Mouse (Mus musculus): ENCODE data around the gene Gm11214. TPM values are rescaled to one million over a fixed set of nuclear protein-coding genes. Genes with fewer than 3 reads are reported as not detected.

Gm11214 gene
- polyA plus RNA-seq, 1 experiment: not detected

DNA sequence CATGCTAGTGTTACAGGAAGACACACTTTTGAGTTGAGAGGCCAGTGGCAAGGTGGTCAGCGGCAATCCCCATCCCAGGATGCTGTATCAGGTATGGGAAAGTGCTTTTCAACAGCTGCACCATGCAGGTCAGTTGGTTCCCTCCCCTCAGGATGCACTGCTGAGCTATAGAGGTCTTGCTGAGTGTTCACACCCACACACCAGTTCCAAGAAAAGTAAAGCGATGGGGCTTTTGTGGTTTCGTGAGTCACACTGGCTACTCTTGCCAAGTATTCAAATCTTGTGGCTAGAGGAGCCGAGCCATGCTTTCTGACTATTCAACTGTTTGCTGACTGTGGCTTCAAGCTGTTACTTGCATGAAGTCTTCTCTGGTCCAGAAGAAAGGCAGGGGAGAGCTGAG is 5.1 kb upstream of the Gm11214 start:
- no peak overlapping the region for H3K4me3 ChIP-seq (ENCODE audit: insufficient read depth, low read length)
- H3K27ac ChIP-seq (ENCODE audit: insufficient read depth, low read length): peak overlapping the region; percentile 64
- TF ChIP-seq POLR2A (IDR thresholded peaks at IDR 0.05; ENCODE audit: low read depth, low read length): 0 out of 2 replicates have a peak, but pooled peaks have one; percentile 15
- no peak for TF ChIP-seq CTCF (IDR thresholded peaks at IDR 0.05; ENCODE audit: borderline replicate concordance, insufficient read depth, low read length)
- H3K4me1 ChIP-seq (ENCODE audit: control insufficient read depth, insufficient read depth, low read length): peaks cover 9% of the 10 kb centered on the region

DNA sequence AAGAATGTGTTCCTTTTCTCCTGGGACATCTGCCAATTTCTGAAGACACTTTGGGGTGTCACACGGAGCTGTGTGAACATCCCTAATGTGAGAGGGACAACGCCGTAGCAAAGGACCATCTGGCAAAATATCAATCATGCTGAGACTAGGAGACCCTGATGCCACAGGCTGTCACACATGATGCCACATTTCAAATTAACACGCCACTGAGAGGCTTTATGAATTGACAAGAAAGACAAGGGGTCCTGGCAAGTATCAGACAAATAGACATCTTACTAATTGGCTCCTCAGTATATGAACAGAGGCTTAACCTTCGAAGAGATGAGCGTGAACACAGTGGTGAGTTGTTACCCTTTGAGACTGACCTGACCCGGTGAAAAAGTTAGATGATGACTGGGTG is 2.6 kb upstream of the Gm11214 start:
- TF ChIP-seq POLR2A (IDR thresholded peaks at IDR 0.05; ENCODE audit: low read depth, low read length): no peak
- TF ChIP-seq CTCF (IDR thresholded peaks at IDR 0.05; ENCODE audit: borderline replicate concordance, insufficient read depth, low read length): no peak

DNA sequence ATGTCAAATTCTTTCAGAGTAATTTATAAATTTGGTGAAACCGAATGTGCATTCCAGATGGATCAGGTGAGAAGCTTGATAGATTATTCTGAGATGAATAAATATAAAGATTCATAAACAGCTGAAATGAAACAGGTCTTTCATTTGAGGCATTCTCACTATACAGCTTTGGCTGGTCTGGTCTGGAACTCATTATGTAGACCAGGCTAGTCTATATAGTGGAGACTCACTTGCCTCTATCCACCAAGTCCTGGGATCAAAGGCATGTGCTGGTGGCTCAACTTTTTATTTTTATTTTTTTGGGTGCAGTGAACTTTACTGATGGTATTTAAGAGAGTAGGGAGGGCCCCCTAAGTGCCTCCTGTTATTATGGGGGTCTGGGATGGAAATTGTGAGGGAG is 1.3 kb downstream of the Gm11214 start:
- Histone ChIP-seq H3K4me1 (ENCODE audit: control insufficient read depth, insufficient read depth, low read length) (no peaks in the 10 kb centered on the region), H3K4me3 (ENCODE audit: insufficient read depth, low read length) (no peak overlapping the region), H3K27ac (ENCODE audit: insufficient read depth, low read length) (no peak overlapping the region)
- no peak for TF ChIP-seq POLR2A (IDR thresholded peaks at IDR 0.05; ENCODE audit: low read depth, low read length)
- TF ChIP-seq CTCF (IDR thresholded peaks at IDR 0.05; ENCODE audit: borderline replicate concordance, insufficient read depth, low read length): no peak

More for the DNA sequence above, 2.6 kb upstream of the Gm11214 start:
- Histone ChIP-seq H3K27ac (ENCODE audit: insufficient read depth, low read length) (no peak overlapping the region), H3K4me3 (ENCODE audit: insufficient read depth, low read length) (no peak overlapping the region), H3K4me1 (ENCODE audit: control insufficient read depth, insufficient read depth, low read length) (peaks cover 9% of the 10 kb centered on the region)

DNA sequence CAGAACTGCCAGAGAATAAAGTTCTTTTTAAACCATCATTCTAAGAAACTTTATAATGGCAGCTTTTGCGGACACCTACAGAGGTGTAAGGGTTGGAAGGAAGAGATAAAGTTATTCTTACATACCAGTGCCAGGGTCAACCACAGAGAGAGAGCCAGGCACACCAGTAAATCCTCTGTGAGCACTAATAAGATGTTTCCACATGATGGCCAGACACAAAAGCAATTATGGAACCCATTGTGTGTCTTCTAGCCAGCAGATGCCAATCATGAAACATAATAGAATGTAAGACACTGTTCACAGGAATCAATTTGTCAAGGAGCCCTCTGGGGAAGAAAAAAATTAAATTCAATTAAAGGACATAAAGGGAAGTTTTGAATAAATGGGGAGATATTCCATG is 1.8 kb downstream of the Gm11214 start:
- TF ChIP-seq POLR2A (IDR thresholded peaks at IDR 0.05; ENCODE audit: low read depth, low read length): no peak
- TF ChIP-seq CTCF (IDR thresholded peaks at IDR 0.05; ENCODE audit: borderline replicate concordance, insufficient read depth, low read length): no peak
- Histone ChIP-seq H3K27ac (ENCODE audit: insufficient read depth, low read length) (no peak overlapping the region), H3K4me1 (ENCODE audit: control insufficient read depth, insufficient read depth, low read length) (no peaks in the 10 kb centered on the region), H3K4me3 (ENCODE audit: insufficient read depth, low read length) (no peak overlapping the region)

DNA sequence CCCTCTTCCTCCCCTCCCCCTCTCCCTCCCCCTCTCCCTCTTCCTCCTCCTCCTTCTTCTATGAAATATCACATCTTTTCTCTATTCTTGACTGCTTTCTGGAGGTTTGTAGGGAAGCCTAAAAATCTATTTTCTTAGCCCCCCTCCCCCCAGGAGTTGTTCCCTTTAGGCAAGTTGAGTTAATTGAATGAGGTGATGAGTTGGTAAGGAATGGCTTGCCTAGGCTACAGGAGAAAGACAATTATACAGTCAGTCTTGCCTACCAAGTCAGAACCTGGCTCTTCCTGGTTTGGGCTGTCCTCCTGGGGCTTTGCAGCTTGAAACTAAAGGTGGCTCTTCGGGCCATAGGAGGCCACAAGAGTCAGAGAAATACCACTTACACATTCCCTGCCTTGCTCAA is 3.4 kb downstream of the Gm11214 start:
- H3K4me1 ChIP-seq (ENCODE audit: control insufficient read depth, insufficient read depth, low read length): no peaks in the 10 kb centered on the region
- no peak overlapping the region for H3K27ac ChIP-seq (ENCODE audit: insufficient read depth, low read length)
- H3K4me3 ChIP-seq (ENCODE audit: insufficient read depth, low read length): no peak overlapping the region
- TF ChIP-seq POLR2A (IDR thresholded peaks at IDR 0.05; ENCODE audit: low read depth, low read length): no peak
- TF ChIP-seq CTCF (IDR thresholded peaks at IDR 0.05; ENCODE audit: borderline replicate concordance, insufficient read depth, low read length): no peak

DNA sequence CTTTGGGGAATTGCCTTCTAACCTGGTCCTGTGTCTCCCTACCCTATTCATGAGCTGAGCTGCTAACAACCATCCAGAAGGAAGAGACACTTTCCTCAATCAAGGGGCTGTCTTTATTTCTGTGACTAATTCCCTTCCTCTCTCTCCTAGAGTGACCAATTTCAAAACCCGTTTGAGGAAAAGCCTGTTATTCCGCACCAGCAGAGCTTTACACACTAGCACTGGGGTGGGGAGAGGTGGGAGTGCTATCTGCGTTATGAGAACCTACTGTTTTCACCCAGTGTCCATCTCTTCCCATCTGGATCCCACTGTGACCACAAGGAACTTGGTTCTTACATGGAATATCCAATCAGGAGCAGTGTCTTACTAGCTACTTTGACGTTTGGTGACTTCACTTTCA is 4.1 kb downstream of the Gm11214 start:
- TF ChIP-seq POLR2A (IDR thresholded peaks at IDR 0.05; ENCODE audit: low read depth, low read length) (no peak), CTCF (IDR thresholded peaks at IDR 0.05; ENCODE audit: borderline replicate concordance, insufficient read depth, low read length) (no peak)
- H3K4me1 ChIP-seq (ENCODE audit: control insufficient read depth, insufficient read depth, low read length): no peaks in the 10 kb centered on the region
- H3K4me3 ChIP-seq (ENCODE audit: insufficient read depth, low read length): no peak overlapping the region
- H3K27ac ChIP-seq (ENCODE audit: insufficient read depth, low read length): no peak overlapping the region

DNA sequence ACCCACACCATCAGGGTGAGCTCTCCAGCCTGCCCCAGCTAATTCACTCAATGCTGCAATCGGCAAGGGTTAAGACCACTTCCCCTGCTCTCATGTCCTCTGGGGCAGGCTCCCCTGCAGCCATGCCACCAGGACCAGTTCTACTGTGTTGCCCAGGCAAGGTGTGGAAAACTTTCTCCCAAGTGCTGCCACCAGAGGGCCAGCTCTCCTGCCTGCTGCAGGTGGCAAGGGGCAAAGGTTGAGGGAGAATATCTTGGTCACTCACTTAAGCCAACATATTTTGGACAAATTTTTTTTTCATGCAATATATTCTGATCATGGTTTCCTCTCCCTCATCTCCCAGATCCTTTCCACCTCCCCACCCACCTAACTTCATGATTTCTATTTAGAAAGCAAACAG is 8.8 kb downstream of the Gm11214 start:
- Histone ChIP-seq H3K4me3 (ENCODE audit: insufficient read depth, low read length) (no peak overlapping the region), H3K4me1 (ENCODE audit: control insufficient read depth, insufficient read depth, low read length) (no peaks in the 10 kb centered on the region), H3K27ac (ENCODE audit: insufficient read depth, low read length) (no peak overlapping the region)
- TF ChIP-seq CTCF (IDR thresholded peaks at IDR 0.05; ENCODE audit: borderline replicate concordance, insufficient read depth, low read length) (peak; percentile 37; the same call in 1 of the 2 replicates), POLR2A (IDR thresholded peaks at IDR 0.05; ENCODE audit: low read depth, low read length) (no peak)

DNA sequence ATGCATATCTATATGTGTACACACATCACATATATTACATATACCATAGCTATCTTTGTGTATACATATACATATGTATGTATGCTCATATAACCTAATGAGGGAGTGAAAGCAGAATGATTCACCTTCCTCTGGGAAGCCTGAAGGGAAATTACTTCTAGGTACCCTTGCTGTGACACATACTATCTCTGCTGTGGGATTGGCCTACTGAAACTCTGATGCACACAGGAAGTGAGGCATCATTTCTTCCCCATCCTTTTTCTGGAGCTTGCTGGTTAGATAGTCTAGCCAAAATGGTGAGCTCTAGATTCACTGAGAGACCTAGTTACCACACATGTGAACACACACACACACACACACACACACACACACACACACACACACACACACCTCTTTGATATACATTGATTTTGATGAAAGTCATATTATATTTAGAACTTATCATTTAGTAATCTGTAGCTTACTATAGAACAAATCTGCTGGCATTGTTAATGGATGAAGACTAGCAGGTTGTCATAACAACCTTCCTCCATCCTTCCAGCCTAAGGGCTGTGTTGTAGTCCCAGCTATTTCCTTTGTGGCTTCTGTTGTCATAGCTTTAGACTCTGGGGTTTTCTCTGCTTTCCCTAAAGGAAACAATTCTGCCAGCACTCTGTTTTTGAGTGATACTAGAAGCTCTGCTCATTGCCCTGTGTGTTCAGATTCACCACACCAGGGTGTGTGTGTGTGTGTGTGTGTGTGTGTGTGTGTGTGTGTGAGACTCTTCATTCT is 19.0 kb downstream of the Gm11214 start:
- Histone ChIP-seq H3K4me1 (ENCODE audit: control insufficient read depth, insufficient read depth, low read length) (peaks cover 2% of the 10 kb centered on the region; the same call in 1 of the 2 replicates), H3K27ac (ENCODE audit: insufficient read depth, low read length) (no peak overlapping the region), H3K4me3 (ENCODE audit: insufficient read depth, low read length) (no peak overlapping the region)
- no peak for TF ChIP-seq POLR2A (IDR thresholded peaks at IDR 0.05; ENCODE audit: low read depth, low read length)
- no peak for TF ChIP-seq CTCF (IDR thresholded peaks at IDR 0.05; ENCODE audit: borderline replicate concordance, insufficient read depth, low read length)

DNA sequence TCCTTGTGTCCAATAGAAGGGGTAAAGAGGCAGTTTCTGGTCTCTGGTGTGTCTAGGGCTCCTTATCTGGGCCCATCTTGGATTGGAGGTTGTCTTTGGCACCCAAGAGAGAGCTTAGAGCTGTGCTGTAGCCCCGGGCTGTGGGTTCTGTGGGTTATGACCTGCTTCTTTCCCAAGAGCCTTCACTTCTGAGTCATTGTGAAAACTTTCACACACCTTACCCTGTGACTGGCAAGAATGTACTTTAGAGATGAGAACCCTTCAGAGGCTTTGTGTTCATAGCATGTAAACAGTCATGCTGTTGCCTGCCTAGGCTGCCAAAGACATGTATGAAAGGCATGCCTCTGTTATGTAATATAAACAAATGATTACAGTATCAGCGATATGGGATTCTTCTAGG is 23.3 kb downstream of the Gm11214 start:
- H3K4me3 ChIP-seq (ENCODE audit: insufficient read depth, low read length): no peak overlapping the region
- H3K27ac ChIP-seq (ENCODE audit: insufficient read depth, low read length): no peak overlapping the region
- TF ChIP-seq POLR2A (IDR thresholded peaks at IDR 0.05; ENCODE audit: low read depth, low read length) (no peak), CTCF (IDR thresholded peaks at IDR 0.05; ENCODE audit: borderline replicate concordance, insufficient read depth, low read length) (no peak)
- peaks cover 5% of the 10 kb centered on the region for H3K4me1 ChIP-seq (ENCODE audit: control insufficient read depth, insufficient read depth, low read length)

DNA sequence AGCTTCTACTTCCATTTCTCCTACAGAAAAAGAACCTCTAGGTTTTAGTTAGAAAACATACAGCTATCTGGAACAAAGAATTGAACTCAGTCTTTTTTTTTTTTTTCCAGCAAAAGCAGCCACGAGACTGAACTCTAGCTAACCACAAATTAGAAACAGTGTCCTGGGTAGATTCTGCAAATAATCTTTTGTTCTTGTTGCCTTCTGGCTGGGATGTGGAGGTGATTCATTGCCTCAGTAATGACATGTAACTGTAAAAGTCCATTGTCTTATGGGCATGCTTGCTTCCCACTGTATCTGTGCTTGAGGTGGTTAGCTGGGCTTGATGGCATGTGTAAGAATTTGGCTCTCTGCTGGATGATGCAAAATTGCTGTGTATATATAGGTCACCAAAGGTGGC is 24.6 kb downstream of the Gm11214 start:
- Histone ChIP-seq H3K27ac (ENCODE audit: insufficient read depth, low read length) (peak overlapping the region; percentile 95), H3K4me3 (ENCODE audit: insufficient read depth, low read length) (no peak overlapping the region), H3K4me1 (ENCODE audit: control insufficient read depth, insufficient read depth, low read length) (peaks cover 5% of the 10 kb centered on the region)
- TF ChIP-seq POLR2A (IDR thresholded peaks at IDR 0.05; ENCODE audit: low read depth, low read length): no peak
- no peak for TF ChIP-seq CTCF (IDR thresholded peaks at IDR 0.05; ENCODE audit: borderline replicate concordance, insufficient read depth, low read length)

Data from embryonic fibroblast, embryonic 13.5 days (primary cell).